Mouse (Mus musculus): ENCODE results near the gene Gm2007.
"Not testable (repeated sequence)": the region's sequence is repeated elsewhere in the genome, so short reads cannot be mapped to it uniquely, and the experiment has no call there.

Gm2007 gene

DNA sequence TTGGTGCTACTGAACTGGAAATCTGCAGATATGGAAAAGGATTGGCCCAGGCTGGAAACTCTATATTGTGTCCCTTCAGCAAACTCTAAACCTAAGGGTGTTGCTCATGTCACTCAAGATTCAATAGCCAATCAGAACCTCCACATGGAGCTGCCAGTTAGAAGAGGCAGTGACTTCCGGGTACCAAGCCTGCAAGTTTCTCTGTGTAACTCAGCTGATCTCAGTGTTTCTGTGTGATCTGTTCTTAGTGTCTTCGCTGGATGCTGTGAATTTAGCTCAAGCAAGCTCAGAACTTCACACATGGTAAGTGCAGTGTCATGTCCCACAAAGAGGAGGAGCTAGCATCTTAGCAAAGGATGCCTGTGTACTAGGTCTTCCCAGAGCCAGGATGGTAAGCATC is at the start of gene Gm2007:
Gene Gm2007, plus strand, starts transcription at position 301 of the 400 bp plus-strand sequence.
- not testable (repeated sequence) for DNase-seq (ENCODE audit: low read depth, low spot score)

GRCm38 (mm10) chr2:175703546-175703945 is 37.8 kb upstream of the Gm2007 start, which contains the start of gene Zfp969:
Zfp969 (minus strand) TSS chr2:175703646.
- DNase-seq (ENCODE audit: low read depth, low spot score), result not testable (repeated sequence)

DNA sequence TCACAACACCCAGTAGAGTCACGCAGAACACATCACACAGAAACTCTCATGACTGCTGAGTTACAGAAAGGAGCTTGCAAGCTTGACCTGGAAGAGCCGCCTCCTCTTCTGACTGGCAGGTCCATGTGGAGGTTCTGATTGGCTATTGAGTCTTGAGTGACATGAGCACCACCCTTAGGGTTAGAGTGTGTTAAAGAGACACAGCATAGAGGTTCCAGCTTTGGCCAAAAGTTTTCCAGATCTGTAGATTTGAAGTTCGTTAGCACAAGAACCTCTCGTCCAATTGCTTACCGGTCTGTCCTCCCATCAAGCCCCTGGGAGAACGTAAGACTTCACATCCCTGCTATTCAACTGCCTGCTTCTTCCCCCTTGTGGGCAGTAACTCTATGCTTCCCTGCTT is 59.7 kb downstream of the Gm2007 start, which contains the start of gene Gm14288:
Gene Gm14288, minus strand, starts transcription at position 101 of the 400 bp plus-strand sequence.
- DNase-seq (ENCODE audit: low read depth, low spot score), result not testable (repeated sequence)
